Comparison of ENCODE assay signal across 14 mouse cellular contexts in genomic region chr1:24007621-24008020, GRCm38 (mm10).
"Had no signal": no experiment of that assay in that cellular context is flagged by ENCODE, and none has a peak within 500 bp of the region (broad histone marks: within the 10 kb centered on the region; RNA-seq: fewer than 3 reads in every experiment).

No protein-coding gene starts in this region.

- H3K4me2 ChIP-seq: limb, embryonic 15.5 days; liver, embryonic 15.5 days; neural tube, embryonic 15.5 days; stomach, embryonic 15.5 days had no signal

- H3K4me1 ChIP-seq: stomach, embryonic 15.5 days had no signal

- H3K27me3 ChIP-seq: limb, embryonic 15.5 days; liver, embryonic 15.5 days; neural tube, embryonic 15.5 days; stomach, embryonic 15.5 days had no signal

- H3K27ac ChIP-seq: kidney, postnatal 0 days; limb, embryonic 15.5 days; liver, embryonic 15.5 days; midbrain, embryonic 10.5 days; neural tube, embryonic 15.5 days; stomach, embryonic 15.5 days had no signal

- H3K9me3 ChIP-seq: limb, embryonic 15.5 days; liver, embryonic 15.5 days; midbrain, embryonic 10.5 days; neural tube, embryonic 15.5 days; stomach, embryonic 15.5 days had no signal

- H3K4me3 ChIP-seq: limb, embryonic 15.5 days; liver, embryonic 15.5 days; midbrain, embryonic 10.5 days; myocyte; neural tube, embryonic 15.5 days; stomach, embryonic 15.5 days had no signal

- H3K9ac ChIP-seq: limb, embryonic 15.5 days; liver, embryonic 15.5 days; neural tube, embryonic 15.5 days; stomach, embryonic 15.5 days had no signal

- H3K36me3 ChIP-seq: liver, embryonic 15.5 days; stomach, embryonic 15.5 days had no signal

- DNase-seq: kidney, adult 9 months; midbrain, embryonic 14.5 days; right cerebral cortex, postnatal 14 days; thymus, adult 2 months; thymus, postnatal 25 days had no signal

- ATAC-seq: inflammation-experienced regulatory T-cells, adult 6 months; intestine, postnatal 0 days had no signal
